Mouse (Mus musculus): ENCODE data around the gene Vmn1r206.
"Not testable (repeated sequence)": the region's sequence is repeated elsewhere in the genome, so short reads cannot be mapped to it uniquely, and the experiment has no call there.

Gene Vmn1r206

GRCm38 (mm10) chr13:22624151-22624550 lies at the start of gene Vmn1r206:
Vmn1r206 (minus strand) TSS chr13:22624251.
- H3K27me3 ChIP-seq (ENCODE audit: insufficient read depth, low read length); H3K4me3 ChIP-seq (replicated peaks; ENCODE audit: low read length); H3K9me3 ChIP-seq (ENCODE audit: low read length); H3K36me3 ChIP-seq (ENCODE audit: insufficient read depth, low read length); H3K4me1 ChIP-seq (replicated peaks; ENCODE audit: low read depth, low read length): not testable (repeated sequence)

GRCm38 (mm10) chr13:22592900-22593299 lies 31.2 kb downstream of the Vmn1r206 start, which contains the start of gene Vmn1r205:
Vmn1r205 (minus strand) TSS chr13:22593000.
- Histone ChIP-seq H3K36me3 (ENCODE audit: insufficient read depth, low read length) (no peaks in the 10 kb centered on the region), H3K9me3 (ENCODE audit: low read length) (no peaks in the 10 kb centered on the region), H3K4me3 (replicated peaks; ENCODE audit: low read length) (no peak within 1 kb of the TSS), H3K27me3 (ENCODE audit: insufficient read depth, low read length) (no peaks in the 10 kb centered on the region), H3K4me1 (replicated peaks; ENCODE audit: low read depth, low read length) (no peaks in the 10 kb centered on the region)
- TF ChIP-seq CTCF (conservative IDR thresholded peaks at IDR 0.05; ENCODE audit: low read length) = no peak
- TF ChIP-seq NANOG (IDR thresholded peaks at IDR 0.05; ENCODE audit: borderline replicate concordance, low read length) = no peak
- no peak for TF ChIP-seq POU5F1 (IDR thresholded peaks at IDR 0.05; ENCODE audit: borderline replicate concordance, low read length)

GRCm38 (mm10) chr13:22583336-22583735 lies 40.7 kb downstream of the Vmn1r206 start:
- not testable (repeated sequence) for H3K9me3 ChIP-seq (ENCODE audit: low read length); H3K27me3 ChIP-seq (ENCODE audit: insufficient read depth, low read length); H3K4me1 ChIP-seq (replicated peaks; ENCODE audit: low read depth, low read length); H3K36me3 ChIP-seq (ENCODE audit: insufficient read depth, low read length)
- H3K4me3 ChIP-seq (replicated peaks; ENCODE audit: low read length) = peak overlapping the region; percentile 73

GRCm38 (mm10) chr13:22574911-22575310 lies 49.1 kb downstream of the Vmn1r206 start:
- not testable (repeated sequence) for H3K4me1 ChIP-seq (replicated peaks; ENCODE audit: low read depth, low read length); H3K27me3 ChIP-seq (ENCODE audit: insufficient read depth, low read length); H3K9me3 ChIP-seq (ENCODE audit: low read length); H3K4me3 ChIP-seq (replicated peaks; ENCODE audit: low read length); H3K36me3 ChIP-seq (ENCODE audit: insufficient read depth, low read length)

Measured in E14TG2a.4 (cell line).